Mouse (Mus musculus) kidney, adult 2 months (tissue): Measurements from ENCODE around the gene Gm3646. TPM values are rescaled to one million over a fixed set of nuclear protein-coding genes. Genes with fewer than 3 reads are reported as not detected.

ENCODE experiments used
- DNase-seq: peaks from one replicate; pipeline ENCODE4 v3.0.0; 2021
- H3K27ac ChIP-seq: fragments of 200-500 bp; 2 replicates; pipeline ENCODE4 v1.5.1; 2012; ENCODE audit warnings: low read depth, low read length, control low read depth, inconsistent platforms; ENCODE audit not compliant: insufficient read depth
- H3K27me3 ChIP-seq: fragments of 200-500 bp; replicated peaks from 2 replicates; pipeline ENCODE4 v1.6.1; 2012; ENCODE audit warnings: mild to moderate bottlenecking, moderate library complexity, low read length, inconsistent platforms; ENCODE audit not compliant: control insufficient read depth, insufficient read depth
- H3K36me3 ChIP-seq: fragments of 200-500 bp; 2 replicates; pipeline ENCODE4 v1.6.1; 2012; ENCODE audit warnings: mild to moderate bottlenecking, moderate library complexity, low read length, inconsistent platforms; ENCODE audit not compliant: control insufficient read depth, insufficient read depth
- H3K4me1 ChIP-seq: fragments of 200-500 bp; 2 replicates; pipeline ENCODE4 v1.6.1; 2011; ENCODE audit warnings: low read length; ENCODE audit not compliant: control insufficient read depth, insufficient read depth
- H3K4me3 ChIP-seq: fragments of 200-500 bp; 2 replicates; pipeline ENCODE4 v1.5.1; 2011; ENCODE audit warnings: mild to moderate bottlenecking, low read depth, low read length, control low read depth; ENCODE audit not compliant: insufficient read depth
- CTCF ChIP-seq: fragments of 200-500 bp; conservative IDR thresholded peaks from 2 replicates; pipeline ENCODE4 v1.5.1; 2011; ENCODE audit warnings: low read depth, mild to moderate bottlenecking, control low read depth, low read length, moderate library complexity, mixed read lengths; ENCODE audit not compliant: insufficient read depth, insufficient read length
- POLR2A ChIP-seq: fragments of 200-500 bp; IDR thresholded peaks from one replicate; pipeline ENCODE4 v1.6.1; 2011; ENCODE audit warnings: low read depth, low read length, control low read depth
- WGBS: fragments of 180-500 bp; shearing (Covaris S2); methylation state at CpG from one replicate; pipeline ENCODE4 v1.1.7; 2018; 5-methylcytosine and 5-hydroxymethylcytosine counted together
- polyA plus RNA-seq: library from polyadenylated mRNA; depleted of rRNA; stranded (reverse); fragments of >200 nt; gene quantifications from 2 replicates; pipeline ENCODE4 v1.2.3, GENCODE M21; 2012

Gene Gm3646
- polyA plus RNA-seq, 1 experiment, result not detected

- 87% methylated on average over 4 of the region's 4 CpGs for WGBS
- H3K4me3 ChIP-seq, result no peak overlapping the region
- no peaks in the 10 kb centered on the region for H3K4me1 ChIP-seq
- no peaks in the 10 kb centered on the region for H3K36me3 ChIP-seq
- H3K27ac ChIP-seq, result no peak overlapping the region
- TF ChIP-seq CTCF (no peak), POLR2A (no peak)
- H3K27me3 ChIP-seq, result no peaks in the 10 kb centered on the region
- no peak for DNase-seq
Observed at GRCm38 (mm10) chr1:39813067-39813466, 7.9 kb upstream of the Gm3646 start.

- no peak for TF ChIP-seq CTCF
- no peak for TF ChIP-seq POLR2A
- Histone ChIP-seq H3K4me3 (no peak overlapping the region), H3K27me3 (no peaks in the 10 kb centered on the region), H3K4me1 (no peaks in the 10 kb centered on the region), H3K36me3 (no peaks in the 10 kb centered on the region), H3K27ac (no peak overlapping the region)
- WGBS, result 86% methylated on average over 6 of the region's 6 CpGs
- DNase-seq, result no peak
Observed at GRCm38 (mm10) chr1:39804789-39805188, 343 bp downstream of the Gm3646 start.

GRCm38 (mm10) chr1:39802946-39803345, 2.2 kb downstream of the Gm3646 start:
- 69% methylated on average over 7 of the region's 7 CpGs for WGBS
- Histone ChIP-seq H3K4me1 (no peaks in the 10 kb centered on the region), H3K4me3 (no peak overlapping the region), H3K36me3 (no peaks in the 10 kb centered on the region), H3K27me3 (no peaks in the 10 kb centered on the region), H3K27ac (no peak overlapping the region)
- no peak for DNase-seq
- TF ChIP-seq POLR2A (no peak), CTCF (no peak)

- no peak for TF ChIP-seq CTCF
- no peaks in the 10 kb centered on the region for H3K27me3 ChIP-seq
- H3K4me3 ChIP-seq, result no peak overlapping the region
- no peaks in the 10 kb centered on the region for H3K36me3 ChIP-seq
- no peak for DNase-seq
- H3K27ac ChIP-seq, result no peak overlapping the region
- no peaks in the 10 kb centered on the region for H3K4me1 ChIP-seq
- WGBS, result 83% methylated on average over 6 of the region's 6 CpGs
Observed at GRCm38 (mm10) chr1:39797496-39797895, 7.6 kb downstream of the Gm3646 start.

GRCm38 (mm10) chr1:39796765-39797164, 8.4 kb downstream of the Gm3646 start:
- Histone ChIP-seq H3K27me3 (no peaks in the 10 kb centered on the region), H3K4me1 (no peaks in the 10 kb centered on the region), H3K36me3 (no peaks in the 10 kb centered on the region), H3K27ac (no peak overlapping the region), H3K4me3 (no peak overlapping the region)
- no peak for DNase-seq
- WGBS, result 80% methylated on average over 3 of the region's 3 CpGs
- TF ChIP-seq CTCF (no peak), POLR2A (no peak)

- no peak for DNase-seq
- H3K27ac ChIP-seq, result no peak overlapping the region
- TF ChIP-seq CTCF (no peak), POLR2A (no peak)
- no peak overlapping the region for H3K4me3 ChIP-seq
- H3K4me1 ChIP-seq, result no peaks in the 10 kb centered on the region
- 67% methylated on average over 5 of the region's 5 CpGs for WGBS
- H3K36me3 ChIP-seq, result no peaks in the 10 kb centered on the region
- H3K27me3 ChIP-seq, result no peaks in the 10 kb centered on the region
Observed at GRCm38 (mm10) chr1:39784632-39785031, 20.5 kb downstream of the Gm3646 start.

- no peaks in the 10 kb centered on the region for H3K27me3 ChIP-seq
- H3K4me1 ChIP-seq, result no peaks in the 10 kb centered on the region
- whole genome bisulfite sequencing, result 91% methylated on average over 6 of the region's 6 CpGs
- H3K36me3 ChIP-seq, result no peaks in the 10 kb centered on the region
- no peak for DNase-seq
- TF ChIP-seq CTCF (no peak), POLR2A (no peak)
- no peak overlapping the region for H3K27ac ChIP-seq
- H3K4me3 ChIP-seq, result no peak overlapping the region
Observed at GRCm38 (mm10) chr1:39781835-39782234, 23.3 kb downstream of the Gm3646 start.
